Mouse (Mus musculus) liver, embryonic 14.5 days (tissue): ENCODE data around the gene Dusp10.

Experiments used
- CTCF ChIP-seq: IDR thresholded peaks from 2 replicates; pipeline ENCODE4 v1.5.1; 2016; ENCODE audit warnings: antibody characterized with exemption, low read depth, control low read depth
- EP300 ChIP-seq: IDR thresholded peaks from 2 replicates; pipeline ENCODE4 v1.6.1; 2016; ENCODE audit warnings: antibody characterized with exemption, low read depth

DNA sequence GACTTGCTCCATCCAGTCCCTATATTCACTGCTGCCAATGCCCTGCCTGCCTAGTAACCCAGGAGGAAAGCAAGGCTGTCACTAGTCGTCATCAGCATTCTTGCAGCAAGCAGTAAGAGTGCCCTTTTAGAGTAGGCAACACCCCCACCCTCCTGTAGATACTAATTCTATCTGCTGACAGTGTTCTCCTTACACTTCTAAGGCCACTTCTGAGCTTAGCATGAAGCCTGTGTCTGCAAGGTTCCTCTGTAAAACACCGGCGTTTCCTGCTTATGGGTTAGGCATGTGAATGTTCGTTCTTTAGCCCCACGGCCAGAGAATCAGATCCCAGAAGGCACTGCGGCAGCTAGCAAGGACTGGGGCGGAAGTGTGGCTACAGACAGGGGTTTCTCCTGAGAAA lies 51.2 kb downstream of the Dusp10 start:
- TF ChIP-seq CTCF (no peak), EP300 (no peak)
